Mouse (Mus musculus) forebrain, embryonic 13.5 days (tissue): ENCODE data around the gene Rhot2. TPM values are rescaled to one million over a fixed set of nuclear protein-coding genes. Genes with fewer than 3 reads are reported as not detected.

Experiments
- ATAC-seq: fragments of 200-750 bp; cut with Nextera tagmentation; 2 replicates; pipeline ENCODE4 v1.8.0; 2017
- H3K27ac ChIP-seq: fragments of 300-500 bp; sonication (generic); 2 replicates; pipeline ENCODE4 v1.5.1; 2015; ENCODE audit warnings: inconsistent platforms, mild to moderate bottlenecking, moderate library complexity
- H3K27me3 ChIP-seq: fragments of 300-500 bp; sonication (generic); 2 replicates; pipeline ENCODE4 v1.6.1; 2015; ENCODE audit warnings: mild to moderate bottlenecking, inconsistent platforms
- H3K36me3 ChIP-seq: fragments of 300-500 bp; sonication (generic); 2 replicates; pipeline ENCODE4 v1.6.1; 2015; ENCODE audit warnings: mild to moderate bottlenecking, inconsistent platforms; ENCODE audit not compliant: poor library complexity, severe bottlenecking
- H3K4me1 ChIP-seq: fragments of 300-500 bp; sonication (generic); 2 replicates; pipeline ENCODE4 v1.6.1; 2015; ENCODE audit warnings: inconsistent platforms
- H3K4me2 ChIP-seq: fragments of 300-500 bp; sonication (generic); 2 replicates; pipeline ENCODE4 v1.6.1; 2015; ENCODE audit warnings: inconsistent platforms, mild to moderate bottlenecking, moderate library complexity
- H3K4me3 ChIP-seq: fragments of 300-500 bp; sonication (generic); 2 replicates; pipeline ENCODE4 v1.5.1; 2015; ENCODE audit warnings: mild to moderate bottlenecking, inconsistent platforms
- H3K9ac ChIP-seq: fragments of 300-500 bp; sonication (generic); 2 replicates; pipeline ENCODE4 v1.6.1; 2015; ENCODE audit warnings: mild to moderate bottlenecking, inconsistent platforms
- H3K9me3 ChIP-seq: fragments of 300-500 bp; sonication (generic); replicated peaks from 2 replicates; pipeline ENCODE4 v1.6.1; 2016; ENCODE audit warnings: inconsistent platforms
- WGBS: fragments of 180-500 bp; shearing (Covaris S2); methylation state at CpG from one replicate; pipeline ENCODE4 v1.1.7; 2015; 5-methylcytosine and 5-hydroxymethylcytosine counted together
- polyA plus RNA-seq: library from polyadenylated mRNA; unstranded; fragments of >200 nt; fragmentation: Nextera tagmentation; extraction: Ambion mirVana; gene quantifications from 2 replicates; pipeline ENCODE4 v1.2.1, GENCODE M21; 2015

Rhot2 gene
- polyA plus RNA-seq, 1 experiment from 2014 or later = 16.2 TPM

DNA sequence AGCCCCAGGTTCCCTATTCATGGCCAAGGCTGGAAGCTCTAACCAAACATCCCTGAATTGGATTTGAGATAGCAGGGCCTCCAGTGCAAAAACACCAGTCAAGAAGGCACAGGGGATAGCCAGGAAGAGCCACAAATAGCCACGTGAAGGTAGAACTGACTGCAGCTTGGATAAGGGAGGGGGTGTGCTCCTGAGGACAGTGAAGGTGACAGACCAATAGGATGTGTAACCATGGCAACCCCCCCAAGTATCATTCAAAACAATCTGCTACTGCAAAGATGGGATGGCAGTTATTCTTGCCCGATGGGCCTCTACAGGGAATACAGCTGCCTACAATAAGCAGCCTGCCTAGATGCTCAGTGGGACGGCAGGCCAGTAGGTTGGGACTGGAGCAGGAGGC, 7.1 kb downstream of the Rhot2 start:
- Histone ChIP-seq H3K27ac (peak overlapping the region; percentile 82), H3K4me2 (peak overlapping the region; percentile 79), H3K36me3 (peaks cover 57% of the 10 kb centered on the region), H3K9ac (peak overlapping the region; percentile 75), H3K27me3 (no peaks in the 10 kb centered on the region), H3K4me3 (peak overlapping the region; percentile 44; the same call in 1 of the 2 replicates), H3K4me1 (peaks cover 50% of the 10 kb centered on the region), H3K9me3 (no peaks in the 10 kb centered on the region)
- WGBS = 27% methylated on average over 3 of the region's 3 CpGs
- ATAC-seq = no peak

DNA sequence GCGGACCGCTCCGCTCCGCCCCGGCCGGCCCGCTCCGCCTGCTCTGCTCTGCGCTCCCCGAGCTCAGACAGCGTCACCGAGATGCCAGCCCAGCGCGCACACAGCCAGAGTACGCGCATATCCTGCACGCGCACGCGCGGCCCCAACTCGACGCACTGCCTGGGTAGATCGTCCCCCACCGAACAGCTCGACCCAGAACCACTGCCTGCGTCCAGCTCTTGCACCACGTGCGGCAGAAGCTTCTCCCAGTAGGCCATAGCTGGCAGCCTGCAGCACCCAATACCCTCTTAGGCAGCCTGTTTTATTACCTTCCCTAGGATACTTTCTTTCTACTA, 7.6 kb downstream of the Rhot2 start, which contains the start of gene Rhbdl1:
Gene Rhbdl1, minus strand, starts transcription at position 220 of the 335 bp plus-strand sequence.
- peak within 1 kb of the TSS; percentile 82 for H3K27ac ChIP-seq
- no peaks in the 10 kb centered on the region for H3K27me3 ChIP-seq
- ATAC-seq = peak; percentile 29
- H3K36me3 ChIP-seq = peaks cover 52% of the 10 kb centered on the region
- H3K4me1 ChIP-seq = peaks cover 51% of the 10 kb centered on the region
- peak within 1 kb of the TSS; percentile 79 for H3K4me2 ChIP-seq
- H3K9me3 ChIP-seq = no peaks in the 10 kb centered on the region
- H3K4me3 ChIP-seq = peak within 1 kb of the TSS; percentile 44
- peak within 1 kb of the TSS; percentile 75 for H3K9ac ChIP-seq
- WGBS = under 1% methylated on average over 29 of the region's 29 CpGs

DNA sequence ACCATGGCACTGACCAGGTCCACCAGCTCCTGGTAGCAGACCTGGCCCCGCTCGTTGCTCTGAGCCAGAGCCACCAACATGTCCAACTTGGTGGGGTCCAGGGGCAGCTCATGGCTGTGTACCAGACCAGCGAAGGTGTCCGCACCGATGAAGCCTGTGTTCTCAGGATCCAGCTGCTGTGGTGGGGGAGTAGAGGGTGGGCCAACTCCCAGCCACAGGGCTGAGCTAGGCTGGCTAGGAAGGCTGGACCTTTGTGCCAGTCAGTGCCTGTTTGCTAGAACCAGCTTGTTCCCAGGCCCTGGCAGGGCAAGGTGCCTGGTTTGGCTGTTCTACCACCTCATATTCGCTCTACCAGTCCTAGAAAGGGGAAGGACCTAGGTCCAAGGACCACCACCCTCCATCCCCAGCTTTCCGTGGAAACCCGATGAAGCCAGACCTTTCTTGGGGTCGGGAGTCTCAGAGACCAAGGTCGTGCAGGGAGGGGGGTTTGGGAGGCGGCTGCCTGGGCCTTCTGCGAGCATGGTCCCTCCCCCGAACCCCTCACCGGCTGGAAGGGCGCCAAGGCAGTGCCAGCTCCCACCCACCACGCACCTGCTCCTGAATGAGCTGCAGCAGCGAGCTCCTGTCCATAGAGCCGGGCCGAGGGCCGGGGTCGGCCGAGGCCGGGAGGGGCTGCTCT, 8.1 kb downstream of the Rhot2 start:
- H3K4me3 ChIP-seq = peak overlapping the region; percentile 44
- peak overlapping the region; percentile 79 for H3K4me2 ChIP-seq
- H3K4me1 ChIP-seq = peaks cover 56% of the 10 kb centered on the region
- peaks cover 50% of the 10 kb centered on the region for H3K36me3 ChIP-seq
- WGBS = 20% methylated on average over 23 of the region's 23 CpGs
- H3K9ac ChIP-seq = peak overlapping the region; percentile 75
- ATAC-seq = no peak
- H3K27ac ChIP-seq = peak overlapping the region; percentile 82
- H3K27me3 ChIP-seq = no peaks in the 10 kb centered on the region
- no peaks in the 10 kb centered on the region for H3K9me3 ChIP-seq

DNA sequence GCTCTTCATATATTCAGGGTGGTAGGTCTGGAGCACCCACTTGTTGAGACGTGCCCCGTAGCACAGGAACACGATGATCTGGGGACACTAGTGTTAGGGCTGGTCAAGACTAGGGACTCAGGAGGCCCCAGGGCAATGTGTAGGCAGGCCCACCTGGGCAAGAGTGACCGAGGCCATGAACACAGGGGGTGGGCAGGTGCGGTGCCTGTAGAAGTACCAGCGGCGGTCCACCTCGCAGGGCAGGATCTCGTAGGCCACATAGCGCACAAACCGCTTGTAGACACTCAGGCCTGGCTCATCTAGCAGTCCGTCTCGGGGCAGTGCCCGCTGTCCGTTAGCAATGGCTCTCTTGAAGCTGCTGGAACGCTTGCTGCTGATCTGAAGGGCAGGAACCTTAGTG, 8.8 kb downstream of the Rhot2 start:
- Histone ChIP-seq H3K4me3 (no peak overlapping the region), H3K27me3 (no peaks in the 10 kb centered on the region), H3K36me3 (peaks cover 50% of the 10 kb centered on the region), H3K27ac (peak overlapping the region; percentile 82; the same call in 1 of the 2 replicates), H3K9me3 (no peaks in the 10 kb centered on the region), H3K4me1 (peaks cover 63% of the 10 kb centered on the region), H3K4me2 (peak overlapping the region; percentile 79), H3K9ac (peak overlapping the region; percentile 75)
- 94% methylated on average over 16 of the region's 16 CpGs for whole genome bisulfite sequencing
- no peak for ATAC-seq

DNA sequence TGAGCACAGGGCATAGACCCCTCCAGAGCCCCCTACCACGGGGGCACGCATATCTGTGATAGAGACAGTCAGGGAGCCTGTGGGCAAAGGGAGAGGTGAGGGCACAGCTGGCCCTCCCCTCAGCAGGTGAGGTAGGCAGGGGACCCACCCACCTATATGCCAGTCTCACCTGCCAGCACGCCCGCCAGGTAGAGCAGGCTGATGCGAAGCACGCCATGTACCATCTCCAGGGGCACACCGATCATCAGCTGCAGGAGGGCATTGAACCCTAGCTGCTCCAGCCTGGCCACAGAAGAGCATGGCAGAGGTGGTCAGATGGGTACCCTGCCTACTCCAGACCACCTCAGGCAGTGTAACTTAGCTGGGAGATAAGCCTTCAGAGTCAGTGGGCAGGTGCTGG, 9.3 kb downstream of the Rhot2 start:
- Histone ChIP-seq H3K4me3 (no peak overlapping the region), H3K9ac (peak overlapping the region; percentile 27), H3K36me3 (peaks cover 50% of the 10 kb centered on the region), H3K27me3 (no peaks in the 10 kb centered on the region), H3K27ac (no peak overlapping the region; the same call in 1 of the 2 replicates), H3K9me3 (no peaks in the 10 kb centered on the region), H3K4me1 (peaks cover 69% of the 10 kb centered on the region), H3K4me2 (peak overlapping the region; percentile 98)
- WGBS = 93% methylated on average over 7 of the region's 7 CpGs
- no peak for ATAC-seq

DNA sequence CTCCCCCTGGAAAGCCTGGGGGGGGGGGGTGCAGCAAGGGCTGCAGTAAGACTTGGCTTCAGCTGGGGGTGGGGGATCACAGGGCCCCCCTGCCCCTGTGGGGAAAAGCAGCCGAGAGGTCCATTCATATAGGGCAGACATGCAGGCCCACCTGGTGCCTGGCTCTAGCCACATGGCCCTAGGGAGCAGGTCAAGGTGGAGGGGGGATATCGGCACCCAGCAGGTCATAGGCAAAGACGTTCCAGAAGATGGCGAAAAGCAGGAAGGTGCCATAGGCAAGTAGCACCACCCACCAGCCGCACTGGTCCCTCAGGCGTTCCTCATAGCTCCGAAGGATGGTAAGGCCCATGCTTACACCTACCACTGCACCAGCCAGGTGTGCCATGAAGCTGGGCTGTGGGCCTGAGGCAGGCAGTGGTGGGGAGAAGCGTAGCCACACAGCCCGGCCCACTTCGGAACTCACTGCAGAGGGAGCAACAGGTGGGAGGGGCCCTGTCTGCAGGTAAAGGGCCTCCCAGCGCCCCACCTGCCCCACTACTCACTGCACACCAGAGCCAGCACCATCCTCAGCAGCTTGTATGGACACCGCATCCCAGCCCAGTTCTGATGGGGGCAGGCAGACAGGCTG, 9.9 kb downstream of the Rhot2 start:
- H3K27ac ChIP-seq = no peak overlapping the region
- no peaks in the 10 kb centered on the region for H3K9me3 ChIP-seq
- peak overlapping the region; percentile 98 for H3K4me2 ChIP-seq
- H3K27me3 ChIP-seq = no peaks in the 10 kb centered on the region
- H3K9ac ChIP-seq = peak overlapping the region; percentile 89
- H3K4me3 ChIP-seq = peak overlapping the region; percentile 87
- H3K36me3 ChIP-seq = peaks cover 50% of the 10 kb centered on the region
- peaks cover 74% of the 10 kb centered on the region for H3K4me1 ChIP-seq
- no peak for ATAC-seq
- 87% methylated on average over 12 of the region's 12 CpGs for WGBS

DNA sequence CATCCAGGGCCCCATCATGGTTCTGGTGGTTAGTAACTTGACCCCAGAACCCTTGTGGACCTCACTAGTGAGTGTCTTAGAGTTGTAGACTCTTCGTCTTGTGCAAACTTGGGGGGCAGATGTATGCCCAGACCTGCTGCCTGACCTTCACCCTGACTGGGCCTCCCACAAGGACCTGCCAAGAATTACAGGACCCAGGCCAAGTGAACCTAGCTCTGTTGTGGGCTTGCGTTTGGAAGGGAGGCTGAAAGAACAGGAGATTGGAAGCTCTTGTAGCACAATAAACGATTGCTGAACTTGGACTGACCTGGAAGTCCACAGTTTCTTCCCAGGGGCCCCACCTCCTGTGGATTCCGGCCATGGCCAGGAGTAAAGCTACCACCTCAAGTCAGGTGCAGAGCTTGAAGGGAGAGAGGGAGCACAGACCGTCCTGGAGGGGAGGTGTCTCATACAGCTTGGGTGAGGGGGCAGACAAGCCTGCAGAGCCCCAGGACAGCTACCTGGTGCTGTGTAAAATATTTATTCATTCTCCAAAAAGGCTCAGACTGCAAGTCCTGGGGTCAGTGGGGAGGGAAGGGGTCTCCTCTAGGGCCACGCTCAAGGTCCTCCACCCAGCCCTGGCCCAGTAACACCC, 10.6 kb downstream of the Rhot2 start:
- Histone ChIP-seq H3K9ac (peak overlapping the region; percentile 89), H3K27me3 (no peaks in the 10 kb centered on the region), H3K36me3 (peaks cover 45% of the 10 kb centered on the region), H3K27ac (peak overlapping the region; percentile 90; the same call in 1 of the 2 replicates), H3K4me2 (peak overlapping the region; percentile 98), H3K4me3 (peak overlapping the region; percentile 87), H3K4me1 (peaks cover 78% of the 10 kb centered on the region), H3K9me3 (no peaks in the 10 kb centered on the region)
- 54% methylated on average over 6 of the region's 6 CpGs for WGBS
- no peak for ATAC-seq

DNA sequence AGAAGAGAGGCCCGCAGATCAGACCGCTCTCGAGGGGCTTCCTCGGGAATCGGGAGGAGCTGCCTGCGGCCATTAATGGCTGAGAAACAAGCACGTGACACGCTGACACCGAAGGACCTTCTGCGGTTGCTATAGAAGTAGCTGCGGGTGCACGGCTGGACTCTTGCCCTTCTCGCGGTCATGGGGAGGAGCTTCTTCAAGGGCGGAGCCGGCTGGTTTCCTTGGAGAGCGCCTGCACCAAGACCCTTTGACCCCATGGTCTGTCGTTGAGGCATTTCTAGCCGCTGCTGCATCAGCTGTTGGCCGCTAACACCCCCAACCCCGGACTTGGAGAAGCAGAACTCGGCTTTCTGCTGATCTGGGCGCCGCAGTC, 11.4 kb downstream of the Rhot2 start, which contains the start of gene Stub1:
Gene Stub1, minus strand, starts transcription at position 114 of the 373 bp plus-strand sequence.
- peaks cover 81% of the 10 kb centered on the region for H3K4me1 ChIP-seq
- ATAC-seq = no peak
- H3K27ac ChIP-seq = peak within 1 kb of the TSS; percentile 90
- WGBS = under 1% methylated on average over 24 of the region's 24 CpGs
- peak within 1 kb of the TSS; percentile 87 for H3K4me3 ChIP-seq
- H3K9me3 ChIP-seq = no peaks in the 10 kb centered on the region
- no peaks in the 10 kb centered on the region for H3K27me3 ChIP-seq
- H3K36me3 ChIP-seq = peaks cover 40% of the 10 kb centered on the region
- H3K4me2 ChIP-seq = peak within 1 kb of the TSS; percentile 98
- H3K9ac ChIP-seq = peak within 1 kb of the TSS; percentile 89

DNA sequence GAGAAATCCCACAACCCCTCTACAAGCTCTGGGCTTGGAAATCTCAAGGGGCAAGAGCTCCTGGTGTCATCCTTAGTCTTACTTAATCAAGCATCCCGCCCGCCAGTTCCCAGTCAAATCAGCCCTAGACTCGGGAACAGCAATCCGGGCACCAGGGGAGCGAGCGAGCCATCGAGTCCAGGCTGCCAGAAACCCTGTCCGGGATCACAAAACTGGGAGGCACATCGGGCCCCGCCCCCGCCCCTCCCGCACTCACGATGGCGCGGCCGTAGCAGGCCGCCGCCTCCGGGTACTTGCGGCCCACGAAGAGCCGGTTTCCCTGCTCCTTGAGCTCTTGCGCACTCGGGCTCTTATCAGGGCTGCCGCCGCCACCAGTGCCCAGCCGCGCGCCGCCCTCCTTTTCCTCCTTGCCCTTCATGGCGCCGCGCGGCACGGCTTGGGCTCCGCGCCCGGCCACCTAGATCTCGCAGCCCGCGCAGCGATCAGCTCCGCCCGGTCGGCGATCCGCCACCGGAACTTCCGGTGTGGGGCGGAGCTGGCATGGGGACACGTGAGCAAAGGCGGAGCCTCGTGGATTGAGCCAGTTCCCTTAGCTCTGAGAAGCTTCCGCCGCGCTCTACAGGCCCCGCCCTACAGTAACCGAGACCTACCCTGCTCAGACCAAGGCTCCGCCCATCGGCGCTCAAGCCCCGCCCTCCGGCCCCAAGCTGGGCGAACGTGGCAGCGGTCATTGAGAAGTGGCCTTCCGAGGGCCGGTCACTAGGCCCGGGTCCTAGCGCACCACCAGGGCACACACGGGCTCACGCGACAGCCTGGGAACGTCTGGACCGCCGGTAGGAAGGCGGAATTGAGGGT, 12.0 kb downstream of the Rhot2 start:
- Histone ChIP-seq H3K9me3 (no peaks in the 10 kb centered on the region), H3K4me1 (peaks cover 79% of the 10 kb centered on the region)

DNA sequence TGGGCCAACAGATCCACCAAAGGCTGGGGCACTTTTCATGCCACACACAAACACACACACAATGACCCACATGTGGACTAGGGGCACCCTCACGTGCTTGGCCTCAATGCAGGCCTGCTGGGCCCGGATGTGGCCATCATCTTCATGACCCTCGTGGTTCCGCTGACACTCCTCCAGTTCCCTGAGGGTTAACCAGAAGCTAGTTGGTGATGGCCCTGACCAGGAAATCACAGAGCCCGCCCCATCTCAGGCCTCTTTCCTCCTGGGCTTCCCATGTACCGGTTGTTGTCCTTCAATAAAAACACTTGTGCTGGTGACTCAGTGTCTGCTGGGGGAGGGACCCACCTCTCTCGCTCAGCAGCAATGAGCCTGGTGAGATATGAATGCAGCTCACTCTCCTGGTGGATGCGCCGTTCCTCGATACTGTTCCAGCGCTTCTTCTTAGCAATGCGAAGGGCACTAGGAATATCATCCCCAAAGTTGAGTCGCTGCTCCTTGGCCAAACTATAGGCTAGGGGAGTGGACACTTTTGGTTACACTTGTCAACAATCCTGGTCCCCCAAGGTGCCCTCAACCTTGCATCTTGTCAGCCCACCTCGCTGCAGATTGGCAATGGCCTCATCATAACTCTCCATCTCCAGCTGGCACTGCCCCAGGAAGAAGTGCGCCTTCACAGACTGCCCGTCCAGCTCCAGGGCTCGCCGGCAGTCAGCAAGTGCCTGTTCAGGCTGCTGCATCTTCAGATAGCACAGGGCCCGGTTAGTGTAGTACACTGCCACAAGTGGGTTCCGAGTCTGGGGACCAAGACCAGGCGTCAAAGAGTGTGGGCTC, 13.0 kb downstream of the Rhot2 start:
- 64% methylated on average over 21 of the region's 21 CpGs for WGBS
- no peaks in the 10 kb centered on the region for H3K9me3 ChIP-seq
- H3K27me3 ChIP-seq = no peaks in the 10 kb centered on the region
- peaks cover 48% of the 10 kb centered on the region for H3K36me3 ChIP-seq
- peak overlapping the region; percentile 89 for H3K9ac ChIP-seq
- peaks cover 78% of the 10 kb centered on the region for H3K4me1 ChIP-seq
- no peak for ATAC-seq
- H3K4me2 ChIP-seq = peak overlapping the region; percentile 98
- peak overlapping the region; percentile 90; the same call in 1 of the 2 replicates for H3K27ac ChIP-seq
- peak overlapping the region; percentile 87 for H3K4me3 ChIP-seq

More for the DNA sequence above, 12.0 kb downstream of the Rhot2 start:
- Histone ChIP-seq H3K36me3 (peaks cover 38% of the 10 kb centered on the region), H3K9ac (peak overlapping the region; percentile 89), H3K27me3 (no peaks in the 10 kb centered on the region), H3K4me3 (peak overlapping the region; percentile 87), H3K27ac (peak overlapping the region; percentile 90), H3K4me2 (peak overlapping the region; percentile 98)
- ATAC-seq = peak; percentile 90
- WGBS = under 1% methylated on average over 77 of the region's 77 CpGs
